Mouse (Mus musculus): ENCODE measurements around the gene Pnkd. TPM values are rescaled to one million over a fixed set of nuclear protein-coding genes. Genes with fewer than 3 reads are reported as not detected.
"Not testable (repeated sequence)": the region's sequence is repeated elsewhere in the genome, so short reads cannot be mapped to it uniquely, and the experiment has no call there.

Gene Pnkd
- polyA plus RNA-seq, 1 experiment from 2014 or later, result 83.9 TPM

DNA sequence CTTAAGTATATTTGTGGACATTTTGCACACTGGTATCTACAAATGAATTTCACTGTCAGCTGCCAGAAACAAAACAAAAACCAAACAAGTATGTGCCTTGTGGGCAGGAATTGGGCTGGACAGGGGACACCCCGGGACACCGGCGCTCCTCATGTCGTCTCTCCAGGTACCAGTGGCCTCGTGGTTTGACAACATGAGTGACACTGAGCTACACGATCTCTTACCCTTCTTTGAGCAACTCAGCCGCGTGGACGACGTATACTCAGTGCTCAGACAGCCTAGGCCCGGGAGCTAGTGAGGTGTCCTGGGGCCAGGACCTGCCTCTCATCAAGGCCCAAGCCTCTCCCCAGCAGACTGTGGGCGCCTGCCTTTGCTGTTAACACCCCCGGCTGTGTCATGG lies 110.6 kb downstream of the Pnkd start:
- no peak overlapping the region for H3K9ac ChIP-seq (ENCODE audit: low read length)
- no peaks in the 10 kb centered on the region for H3K9me3 ChIP-seq (ENCODE audit: control insufficient read depth, low read length)
- H3K4me3 ChIP-seq (ENCODE audit: low read depth, low read length), result no peak overlapping the region
- no peak for ATAC-seq (ENCODE audit: low FRiP score)
- H3K4me1 ChIP-seq (ENCODE audit: control insufficient read depth, insufficient read depth, low read length), result peaks cover 17% of the 10 kb centered on the region
- peaks cover 1% of the 10 kb centered on the region for H3K27me3 ChIP-seq (ENCODE audit: control insufficient read depth, insufficient read depth, low read length)
- DNase-seq (ENCODE audit: low spot score, missing footprints), result no peak
- H3K27ac ChIP-seq (ENCODE audit: low read depth, low read length), result no peak overlapping the region
- no peak overlapping the region for H3K4me2 ChIP-seq
- H3K36me3 ChIP-seq (ENCODE audit: control insufficient read depth, insufficient read depth, low read length), result peaks cover 13% of the 10 kb centered on the region
- WGBS, result 89% methylated on average over 13 of the region's 13 CpGs

DNA sequence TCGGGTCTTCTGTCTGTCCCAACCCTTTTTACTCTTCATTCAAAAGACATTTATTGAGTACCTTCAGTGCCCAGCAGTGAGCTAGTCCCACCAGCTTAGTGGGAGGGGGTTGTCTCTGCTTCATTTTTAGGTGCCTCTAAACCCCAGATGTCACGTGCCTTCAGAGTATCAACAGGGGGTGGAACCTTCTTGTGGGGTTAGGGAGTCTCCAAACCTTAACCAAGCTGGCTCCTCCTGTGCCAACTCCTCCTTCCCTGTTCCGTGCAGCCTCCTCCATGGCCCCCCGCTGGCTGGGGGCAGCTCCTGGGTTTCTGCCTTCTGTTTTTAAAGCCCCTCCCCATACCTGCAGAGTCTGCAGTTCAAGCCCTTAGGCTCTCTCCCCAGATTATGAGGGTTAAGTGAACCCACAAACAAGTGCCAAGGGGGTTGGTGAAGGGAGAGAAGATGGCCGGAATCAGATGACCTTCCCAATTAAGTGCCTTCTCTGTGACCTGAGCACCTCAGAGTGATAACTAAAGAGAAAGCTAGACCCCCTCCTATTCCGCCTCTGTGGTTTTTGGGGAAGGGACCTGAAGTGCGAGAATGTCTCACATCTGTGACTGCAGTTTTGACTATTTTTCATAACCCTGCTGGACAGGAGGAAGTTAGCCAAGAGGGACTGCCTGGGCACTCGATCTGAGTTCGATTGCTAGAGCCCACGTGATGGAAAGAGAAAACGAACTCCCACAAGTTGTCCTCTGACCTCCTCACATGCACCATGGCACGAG lies 111.9 kb downstream of the Pnkd start:
- not testable (repeated sequence) for H3K9me3 ChIP-seq (ENCODE audit: control insufficient read depth, low read length); ATAC-seq (ENCODE audit: low FRiP score); DNase-seq (ENCODE audit: low spot score, missing footprints); H3K27ac ChIP-seq (ENCODE audit: low read depth, low read length); H3K27me3 ChIP-seq (ENCODE audit: control insufficient read depth, insufficient read depth, low read length)
- Histone ChIP-seq H3K9ac (ENCODE audit: low read length) (peak overlapping the region; percentile 63; the same call in 1 of the 2 replicates), H3K36me3 (ENCODE audit: control insufficient read depth, insufficient read depth, low read length) (peaks cover 13% of the 10 kb centered on the region), H3K4me1 (ENCODE audit: control insufficient read depth, insufficient read depth, low read length) (peaks cover 12% of the 10 kb centered on the region), H3K4me2 (peak overlapping the region; percentile 76), H3K4me3 (ENCODE audit: low read depth, low read length) (peak overlapping the region; percentile 40)
- 10% methylated on average over 12 of the region's 12 CpGs for WGBS

DNA sequence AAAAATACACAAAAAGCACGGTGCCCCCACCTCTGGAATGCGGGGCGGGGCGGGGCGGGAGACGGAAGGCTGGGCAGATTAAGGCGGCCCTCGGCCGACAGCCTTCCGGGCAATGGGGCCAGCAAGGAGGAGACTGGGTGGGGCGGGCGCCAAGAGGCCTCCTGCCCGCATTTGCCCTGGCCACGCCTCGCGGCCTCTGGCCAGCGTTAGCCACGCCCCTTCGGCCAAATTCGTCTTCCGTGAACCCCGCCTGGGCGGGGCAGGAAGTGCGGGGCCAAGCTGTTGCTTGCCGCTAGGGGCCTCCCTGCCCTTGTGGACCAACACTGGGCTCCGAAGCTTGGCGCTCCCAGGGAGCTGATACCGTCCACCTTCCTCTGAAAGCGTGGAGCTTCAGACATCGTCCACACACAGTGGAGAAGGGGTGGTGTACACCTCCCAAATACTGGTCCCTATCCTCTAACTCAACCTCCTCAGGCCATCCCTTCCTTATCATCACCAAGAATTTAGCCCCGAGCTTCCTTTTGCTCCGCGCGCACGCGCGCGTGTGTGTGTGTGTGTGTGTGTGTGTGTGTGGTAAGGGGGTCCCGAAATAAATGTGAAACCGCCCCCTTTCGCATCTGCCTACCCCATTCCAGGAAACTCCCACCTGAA lies 112.7 kb downstream of the Pnkd start:
- Histone ChIP-seq H3K27me3 (ENCODE audit: control insufficient read depth, insufficient read depth, low read length) (no peaks in the 10 kb centered on the region), H3K27ac (ENCODE audit: low read depth, low read length) (peak overlapping the region; percentile 71), H3K9me3 (ENCODE audit: control insufficient read depth, low read length) (no peaks in the 10 kb centered on the region), H3K4me3 (ENCODE audit: low read depth, low read length) (peak overlapping the region; percentile 40), H3K4me1 (ENCODE audit: control insufficient read depth, insufficient read depth, low read length) (peaks cover 10% of the 10 kb centered on the region), H3K9ac (ENCODE audit: low read length) (peak overlapping the region; percentile 63), H3K36me3 (ENCODE audit: control insufficient read depth, insufficient read depth, low read length) (peaks cover 13% of the 10 kb centered on the region), H3K4me2 (peak overlapping the region; percentile 76)
- WGBS, result 0% methylated on average over 41 of the region's 41 CpGs
- ATAC-seq (ENCODE audit: low FRiP score) (peak; percentile 91), DNase-seq (ENCODE audit: low spot score, missing footprints) (peak; percentile 99)

DNA sequence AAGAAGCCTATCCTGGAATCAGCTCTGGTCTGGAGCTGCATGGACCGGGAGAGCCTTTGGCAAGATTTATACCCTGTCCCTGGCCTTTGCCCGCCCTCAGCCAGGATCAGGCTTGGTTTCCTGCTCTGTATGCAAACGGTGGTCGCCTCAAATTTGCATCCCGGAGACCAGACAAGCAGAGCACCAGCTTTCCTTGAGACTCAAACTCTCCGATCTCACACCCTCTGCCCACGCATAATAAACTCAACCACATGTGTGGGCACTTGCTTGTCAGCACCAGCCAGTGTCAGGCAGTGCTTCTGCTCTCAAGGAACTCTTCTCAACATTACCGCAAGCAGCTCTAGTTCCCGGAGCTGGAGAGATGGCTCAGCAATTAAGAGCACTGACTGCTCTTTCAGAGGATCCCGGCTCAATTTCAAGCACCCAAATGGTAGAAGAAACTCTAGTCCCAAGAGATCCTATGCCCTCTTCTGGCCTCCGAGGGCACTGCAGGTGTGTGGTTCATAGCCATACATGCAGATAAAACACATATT lies 113.3 kb downstream of the Pnkd start:
- H3K36me3 ChIP-seq (ENCODE audit: control insufficient read depth, insufficient read depth, low read length), result peaks cover 13% of the 10 kb centered on the region
- H3K9ac ChIP-seq (ENCODE audit: low read length), result peak overlapping the region; percentile 63
- H3K27me3 ChIP-seq (ENCODE audit: control insufficient read depth, insufficient read depth, low read length), result no peaks in the 10 kb centered on the region
- peaks cover 4% of the 10 kb centered on the region for H3K4me1 ChIP-seq (ENCODE audit: control insufficient read depth, insufficient read depth, low read length)
- H3K4me3 ChIP-seq (ENCODE audit: low read depth, low read length), result peak overlapping the region; percentile 40
- H3K4me2 ChIP-seq, result peak overlapping the region; percentile 76
- 4% methylated on average over 11 of the region's 11 CpGs for WGBS
- DNase-seq (ENCODE audit: low spot score, missing footprints), result peak; percentile 94
- H3K27ac ChIP-seq (ENCODE audit: low read depth, low read length), result peak overlapping the region; percentile 71
- H3K9me3 ChIP-seq (ENCODE audit: control insufficient read depth, low read length), result no peaks in the 10 kb centered on the region
- peak; percentile 56 for ATAC-seq (ENCODE audit: low FRiP score)

DNA sequence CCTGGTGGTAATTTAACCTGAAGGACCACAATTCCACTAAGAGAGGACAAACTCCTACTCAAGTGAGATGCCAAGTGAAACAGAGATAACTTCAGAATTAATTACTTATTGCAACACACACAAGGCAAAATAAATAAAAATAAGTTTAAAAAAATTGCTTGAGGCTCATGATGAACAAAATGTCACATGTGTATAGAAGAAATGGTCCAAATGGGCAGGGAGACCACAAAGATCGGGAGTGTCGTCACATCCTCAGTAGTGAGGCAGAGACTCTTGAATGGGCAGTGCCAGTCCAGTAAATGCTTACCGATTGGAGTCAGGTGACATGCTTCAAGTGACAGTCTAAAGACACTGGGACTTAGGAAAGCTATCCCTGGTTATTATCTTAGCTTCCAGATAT lies 115.8 kb downstream of the Pnkd start:
- Histone ChIP-seq H3K4me1 (ENCODE audit: control insufficient read depth, insufficient read depth, low read length) (peaks cover 2% of the 10 kb centered on the region; the same call in 1 of the 2 replicates), H3K9ac (ENCODE audit: low read length) (no peak overlapping the region), H3K4me2 (no peak overlapping the region), H3K9me3 (ENCODE audit: control insufficient read depth, low read length) (no peaks in the 10 kb centered on the region), H3K27ac (ENCODE audit: low read depth, low read length) (no peak overlapping the region), H3K4me3 (ENCODE audit: low read depth, low read length) (no peak overlapping the region), H3K36me3 (ENCODE audit: control insufficient read depth, insufficient read depth, low read length) (no peaks in the 10 kb centered on the region), H3K27me3 (ENCODE audit: control insufficient read depth, insufficient read depth, low read length) (no peaks in the 10 kb centered on the region)
- WGBS, result 82% methylated on average over 3 of the region's 3 CpGs
- ATAC-seq (ENCODE audit: low FRiP score), result no peak
- no peak for DNase-seq (ENCODE audit: low spot score, missing footprints)

DNA sequence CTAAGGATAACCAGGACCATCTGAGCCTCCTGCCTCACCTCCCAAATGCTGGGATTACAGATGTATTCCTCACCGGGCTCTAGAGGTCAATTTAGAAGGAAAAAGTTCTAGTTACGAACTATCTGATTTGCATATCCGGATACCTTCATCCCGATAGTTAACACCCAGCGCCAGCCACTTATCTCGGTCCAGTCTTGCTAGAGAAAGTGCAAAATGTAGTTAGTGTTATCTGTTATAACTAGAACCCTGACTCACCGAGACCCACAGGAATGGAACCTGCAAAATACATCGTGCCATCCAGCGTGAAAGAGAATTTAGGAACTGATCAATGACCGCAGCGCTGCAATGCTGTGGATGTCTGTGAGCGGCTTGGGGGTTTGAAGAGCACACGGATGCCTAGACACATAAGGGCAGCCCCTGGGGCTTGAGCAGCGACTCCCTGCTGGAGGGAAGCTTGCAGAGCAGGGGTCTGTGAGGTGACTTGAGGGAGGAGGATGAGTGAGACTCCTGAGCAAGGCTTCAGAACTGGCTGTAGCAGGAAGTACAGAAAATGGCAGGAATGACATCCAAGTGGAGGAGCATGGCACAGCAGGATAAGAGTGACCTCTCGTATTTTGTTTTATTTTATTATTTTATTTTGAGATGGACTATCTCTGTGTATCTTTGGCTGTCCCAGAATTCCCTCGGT lies 116.4 kb downstream of the Pnkd start:
- Histone ChIP-seq H3K4me3 (ENCODE audit: low read depth, low read length) (no peak overlapping the region), H3K4me2 (no peak overlapping the region), H3K27me3 (ENCODE audit: control insufficient read depth, insufficient read depth, low read length) (no peaks in the 10 kb centered on the region), H3K4me1 (ENCODE audit: control insufficient read depth, insufficient read depth, low read length) (peaks cover 2% of the 10 kb centered on the region; the same call in 1 of the 2 replicates), H3K9ac (ENCODE audit: low read length) (no peak overlapping the region), H3K27ac (ENCODE audit: low read depth, low read length) (no peak overlapping the region), H3K36me3 (ENCODE audit: control insufficient read depth, insufficient read depth, low read length) (no peaks in the 10 kb centered on the region), H3K9me3 (ENCODE audit: control insufficient read depth, low read length) (no peaks in the 10 kb centered on the region)
- ATAC-seq (ENCODE audit: low FRiP score), result no peak
- 58% methylated on average over 16 of the region's 16 CpGs for WGBS
- no peak for DNase-seq (ENCODE audit: low spot score, missing footprints)

MicroRNA genes within 50 kb of the gene (microRNA counts, 519-probe panel; counts per million panel counts)
- microRNA mmu-miR-26b, result 4,524 counts per million, percentile 43 among the panel's probes with 10 or more counts

Small RNAs within 50 kb of the gene (microRNA-seq; reads per million reads assigned to microRNA genes)
- 21,989 reads per million, percentile 99 among the genes with 10 or more reads in this experiment for gene Mir26b

Other genes with a start within 250 kb of the Pnkd start
- gene Tns1, start 160.5 kb upstream of the Pnkd start, polyA plus RNA-seq (2014; fragmentation: Nextera tagmentation; extraction: Ambion mirVana), result 6.9 and 9.3 TPM in 2 replicates
- 0.22 and 0.25 TPM in 2 replicates for gene Rufy4, start 159.4 kb upstream of the Pnkd start, polyA plus RNA-seq (2014; fragmentation: Nextera tagmentation; extraction: Ambion mirVana)
- 0.07 and 0.15 TPM in 2 replicates for gene Cxcr2, start 130.9 kb upstream of the Pnkd start, polyA plus RNA-seq (2014; fragmentation: Nextera tagmentation; extraction: Ambion mirVana)
- gene Cxcr1, start 90.3 kb upstream of the Pnkd start, polyA plus RNA-seq (2014; fragmentation: Nextera tagmentation; extraction: Ambion mirVana), result not detected in 2 replicates
- gene Arpc2, start 48.8 kb upstream of the Pnkd start, polyA plus RNA-seq (2014; fragmentation: Nextera tagmentation; extraction: Ambion mirVana), result 316 and 328 TPM in 2 replicates
- 0.15 TPM in 1 of 2 replicates, not detected in the other for gene Gpbar1, start 6.4 kb upstream of the Pnkd start, polyA plus RNA-seq (2014; fragmentation: Nextera tagmentation; extraction: Ambion mirVana)
- 175 and 186 TPM in 2 replicates for gene Aamp, start 192 bp upstream of the Pnkd start, polyA plus RNA-seq (2014; fragmentation: Nextera tagmentation; extraction: Ambion mirVana)
- 6.4 and 7.0 TPM in 2 replicates for gene Tmbim1, start 20.7 kb downstream of the Pnkd start, polyA plus RNA-seq (2014; fragmentation: Nextera tagmentation; extraction: Ambion mirVana)
- 0.05 and 0.22 TPM in 2 replicates for gene Catip, start 77.2 kb downstream of the Pnkd start, polyA plus RNA-seq (2014; fragmentation: Nextera tagmentation; extraction: Ambion mirVana)
- 1.6 and 2.1 TPM in 2 replicates for gene Slc11a1, start 90.3 kb downstream of the Pnkd start, polyA plus RNA-seq (2014; fragmentation: Nextera tagmentation; extraction: Ambion mirVana)
- 33.4 and 37.9 TPM in 2 replicates for gene Ctdsp1, start 106.6 kb downstream of the Pnkd start, polyA plus RNA-seq (2014; fragmentation: Nextera tagmentation; extraction: Ambion mirVana)
- 0.19 and 0.23 TPM in 2 replicates for gene Vil1, start 124.4 kb downstream of the Pnkd start, polyA plus RNA-seq (2014; fragmentation: Nextera tagmentation; extraction: Ambion mirVana)
- 100.0 and 107 TPM in 2 replicates for gene Cnot9, start 221.1 kb downstream of the Pnkd start, polyA plus RNA-seq (2014; fragmentation: Nextera tagmentation; extraction: Ambion mirVana)